Mouse (Mus musculus) 3T3-L1 (cell line): Measurements from ENCODE around the gene Sipa1l3.
A peak's percentile ranks its signal among the peaks of the same experiment; 100 is the strongest.

Experiments used
- DNase-seq: peaks from one replicate; pipeline ENCODE4 v3.0.0-alpha.2; 2015; ENCODE audit warnings: low read depth, low spot score

The Sipa1l3 gene

DNA sequence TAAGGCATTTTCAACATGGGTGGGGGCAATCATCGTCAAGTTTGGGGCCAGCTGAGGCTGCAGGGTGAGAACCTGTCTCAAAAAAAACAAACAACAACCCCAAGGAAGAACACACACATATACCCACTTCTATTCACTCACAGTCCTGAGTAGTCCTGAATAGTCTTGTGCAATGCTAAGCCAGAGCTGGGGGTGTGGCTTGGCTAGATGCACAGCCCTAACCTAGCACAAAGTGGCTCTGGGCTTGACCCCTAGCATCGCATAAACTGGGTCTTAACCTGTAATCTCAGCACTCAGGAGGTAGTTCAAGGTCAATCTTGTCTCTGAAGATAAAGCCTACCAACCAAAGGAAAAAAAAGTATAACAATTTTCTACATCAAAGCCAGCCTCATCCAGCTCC is 101.5 kb downstream of the Sipa1l3 start:
- DNase-seq, result peak; percentile 24

GRCm38 (mm10) chr7:29411838-29412580 is 106.4 kb downstream of the Sipa1l3 start:
- DNase-seq, result no peak

- DNase-seq, result no peak
These were observed 107.1 kb downstream of the Sipa1l3 start for GRCm38 (mm10) chr7:29411216-29411816.

GRCm38 (mm10) chr7:29410402-29410801 is 108.0 kb downstream of the Sipa1l3 start:
- DNase-seq, result no peak

DNA sequence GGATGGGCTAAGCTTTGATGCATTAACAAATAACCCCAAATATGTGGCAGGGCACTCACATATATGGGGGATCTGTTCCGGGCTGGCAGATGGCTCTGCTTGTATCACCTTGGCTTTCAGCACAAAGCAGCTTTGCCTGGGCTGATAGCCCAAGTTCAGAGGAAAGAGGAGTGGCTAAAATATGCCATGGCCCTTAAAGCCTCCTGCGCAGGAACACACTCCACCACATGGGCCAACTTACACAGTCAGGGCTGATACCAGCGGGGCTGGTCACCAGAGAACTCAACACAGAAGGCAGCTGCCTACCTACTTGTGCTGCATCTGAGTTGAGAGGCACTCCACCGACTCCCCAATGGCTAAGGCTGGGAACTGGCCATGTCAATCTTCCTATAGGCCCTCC is 111.6 kb downstream of the Sipa1l3 start:
- DNase-seq, result no peak

GRCm38 (mm10) chr7:29404126-29404525 is 114.3 kb downstream of the Sipa1l3 start:
- no peak for DNase-seq

DNA sequence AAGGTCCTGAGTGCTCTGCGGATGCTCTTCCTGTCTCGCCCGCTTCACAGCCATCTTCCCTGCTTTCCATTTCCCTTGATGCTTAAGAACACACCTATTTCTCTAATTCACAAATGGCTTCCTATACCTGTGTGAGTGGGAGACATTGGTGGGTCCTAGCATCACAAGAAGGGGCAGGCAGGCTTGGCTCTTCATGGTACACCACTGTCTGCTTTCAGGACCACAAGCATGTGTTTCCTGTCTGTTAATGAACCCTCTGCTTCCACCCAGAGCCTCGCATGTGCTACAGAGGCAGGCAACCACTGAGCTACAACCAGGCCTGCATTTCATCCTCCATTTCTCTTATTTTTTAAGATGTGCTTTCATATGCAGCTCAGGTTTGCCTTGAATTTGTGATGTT is 116.4 kb downstream of the Sipa1l3 start:
- DNase-seq, result no peak

- no peak for DNase-seq
These were observed 118.0 kb downstream of the Sipa1l3 start for GRCm38 (mm10) chr7:29400451-29400850.

GRCm38 (mm10) chr7:29399056-29399455 is 119.4 kb downstream of the Sipa1l3 start:
- DNase-seq, result no peak

- DNase-seq, result no peak
These were observed 121.0 kb downstream of the Sipa1l3 start for GRCm38 (mm10) chr7:29397486-29397885.

- DNase-seq, result no peak
These were observed 121.5 kb downstream of the Sipa1l3 start for GRCm38 (mm10) chr7:29396943-29397340.

DNA sequence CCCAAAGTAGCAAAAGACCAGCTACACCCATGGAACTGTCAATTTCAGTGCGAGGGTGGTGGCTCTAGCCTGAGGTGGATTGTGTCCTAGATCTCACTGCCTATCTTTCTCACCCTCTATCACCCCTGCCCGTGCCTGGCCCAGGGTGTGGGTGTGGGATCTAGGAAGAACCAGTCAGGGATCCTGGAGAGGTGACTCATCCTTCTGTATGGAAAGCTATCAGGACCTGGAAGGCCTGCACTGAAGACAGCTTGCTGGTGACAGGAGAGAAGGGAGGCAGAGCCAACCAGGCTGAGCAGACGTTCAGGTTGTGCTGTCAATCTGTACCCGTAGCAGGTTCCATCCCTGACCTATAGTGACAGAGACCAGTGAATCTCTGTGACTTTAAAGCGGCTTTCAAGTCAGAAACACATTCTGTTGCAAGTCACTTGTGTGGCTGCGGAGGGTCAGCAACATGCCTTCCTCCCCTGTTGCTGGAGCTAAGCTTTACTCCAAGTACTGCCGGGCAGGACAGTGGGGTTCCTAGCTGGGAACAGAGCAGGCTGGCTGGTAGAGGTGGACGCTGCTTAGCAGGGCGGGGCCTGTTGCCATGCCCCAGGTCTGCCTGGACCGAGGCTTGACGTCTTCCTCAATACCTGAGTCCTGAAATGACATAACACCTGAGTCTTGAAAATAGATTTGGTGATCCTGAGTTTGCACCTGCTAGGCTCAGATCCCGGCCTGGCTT is 122.1 kb downstream of the Sipa1l3 start:
- DNase-seq, result peak; percentile 25

DNA sequence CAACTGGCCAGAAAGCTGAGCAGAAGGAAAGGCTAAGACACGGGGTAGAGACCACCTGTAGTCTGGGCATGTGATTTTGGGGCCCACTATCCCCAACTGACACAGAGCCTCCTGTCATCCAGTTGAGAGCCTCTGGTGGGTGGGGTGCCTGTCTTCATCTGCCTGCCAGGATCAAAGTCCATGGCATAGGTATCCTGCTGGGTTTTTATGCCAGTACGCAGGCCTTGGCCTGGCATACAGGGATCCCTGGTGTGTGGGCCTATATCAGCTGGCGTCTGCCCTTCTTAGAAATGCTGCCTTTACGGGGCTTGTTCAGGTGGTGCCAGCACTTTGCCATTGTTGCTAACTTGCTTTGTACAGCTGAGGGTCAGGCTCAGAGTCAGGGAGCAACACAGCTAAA is 123.3 kb downstream of the Sipa1l3 start:
- DNase-seq, result no peak

DNA sequence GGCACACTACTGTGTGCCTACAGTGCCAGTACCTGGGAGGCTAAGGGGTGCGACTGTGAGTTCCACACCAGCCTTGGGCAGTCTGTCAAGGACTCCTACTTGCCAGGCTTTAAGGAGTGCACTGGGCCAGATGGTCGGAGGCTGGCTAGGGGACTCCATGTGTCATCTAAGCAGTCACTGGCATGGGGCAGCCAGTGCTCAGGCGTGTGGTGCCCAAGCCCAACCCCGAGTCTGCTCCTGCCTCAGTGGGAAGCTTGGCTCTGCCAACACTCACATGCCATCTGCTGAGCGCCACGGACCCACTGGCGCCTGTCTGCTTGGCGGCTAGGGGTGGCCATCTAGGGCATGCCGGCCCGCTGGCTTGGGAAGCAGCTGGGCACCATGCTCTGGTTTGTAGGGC is 125.1 kb downstream of the Sipa1l3 start:
- DNase-seq, result no peak

DNA sequence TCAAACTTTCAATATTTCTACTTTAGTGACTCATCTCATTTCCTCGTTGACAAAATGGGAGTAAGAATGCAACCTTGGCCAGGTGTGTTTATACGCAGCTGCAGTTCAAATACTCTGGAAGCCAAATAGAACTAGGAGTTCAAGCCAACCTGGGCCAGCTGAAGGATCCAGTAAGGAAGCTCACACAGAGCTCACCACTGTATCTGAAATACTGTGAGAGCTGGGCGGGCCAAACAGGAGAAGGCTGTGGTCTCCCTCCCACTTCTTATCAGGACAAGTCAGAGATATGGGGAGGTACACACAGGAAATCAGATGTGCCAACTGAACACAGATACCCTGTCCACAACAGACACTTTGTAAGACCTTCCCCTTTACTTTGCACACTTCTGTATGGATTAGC is 125.6 kb downstream of the Sipa1l3 start:
- DNase-seq, result no peak

- no peak for DNase-seq
These were observed 126.5 kb downstream of the Sipa1l3 start for GRCm38 (mm10) chr7:29391761-29392512.

DNA sequence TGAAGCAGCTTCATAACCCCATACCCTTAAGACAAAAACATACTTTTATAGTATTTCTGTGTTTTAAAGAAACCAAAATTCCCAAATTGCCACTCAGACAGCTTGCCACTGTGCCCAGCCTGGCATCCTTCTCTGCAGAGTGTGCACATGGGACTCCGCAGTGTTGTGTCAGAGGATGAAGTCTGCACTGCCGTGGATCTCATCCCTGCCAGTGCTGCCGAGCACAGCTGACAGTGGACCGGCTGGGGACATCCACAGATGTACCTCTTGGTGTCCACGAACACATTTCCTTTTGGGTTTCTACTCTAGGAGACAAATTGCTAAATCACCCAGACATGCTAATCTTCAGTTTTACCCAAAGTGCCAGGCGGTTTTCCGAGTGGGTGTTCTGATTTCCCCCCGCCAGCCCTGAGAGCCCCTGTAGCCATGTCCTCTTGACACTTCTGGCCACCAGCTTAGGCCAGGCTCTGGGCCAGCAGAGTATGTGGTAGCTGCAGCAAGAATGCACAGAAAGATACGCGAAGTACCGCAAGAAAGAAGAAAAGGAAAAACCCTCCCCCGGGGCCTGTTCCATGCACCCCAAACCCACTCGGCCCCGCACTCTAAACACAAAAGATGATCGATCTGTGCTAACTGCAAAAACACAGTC is 127.2 kb downstream of the Sipa1l3 start:
- no peak for DNase-seq

DNA sequence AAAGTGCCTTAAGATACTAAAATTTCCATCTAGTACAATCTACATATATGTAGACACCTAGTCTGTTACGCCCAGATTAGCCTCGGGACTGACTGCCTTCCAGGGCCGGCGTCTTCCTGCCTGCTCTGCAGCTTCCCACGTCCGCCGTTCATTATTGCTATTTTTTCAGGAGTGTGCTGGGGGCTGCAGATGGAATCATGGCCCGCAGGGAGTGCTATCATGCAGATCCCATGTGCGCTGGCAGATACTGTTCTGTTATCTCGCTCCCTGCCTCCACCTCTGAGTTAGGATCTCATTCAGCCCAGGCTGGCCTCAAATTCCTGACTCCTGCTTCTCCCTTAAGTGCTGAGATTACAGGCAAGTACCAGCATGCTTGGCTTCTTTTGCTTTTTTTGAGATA is 128.2 kb downstream of the Sipa1l3 start:
- DNase-seq, result no peak

DNA sequence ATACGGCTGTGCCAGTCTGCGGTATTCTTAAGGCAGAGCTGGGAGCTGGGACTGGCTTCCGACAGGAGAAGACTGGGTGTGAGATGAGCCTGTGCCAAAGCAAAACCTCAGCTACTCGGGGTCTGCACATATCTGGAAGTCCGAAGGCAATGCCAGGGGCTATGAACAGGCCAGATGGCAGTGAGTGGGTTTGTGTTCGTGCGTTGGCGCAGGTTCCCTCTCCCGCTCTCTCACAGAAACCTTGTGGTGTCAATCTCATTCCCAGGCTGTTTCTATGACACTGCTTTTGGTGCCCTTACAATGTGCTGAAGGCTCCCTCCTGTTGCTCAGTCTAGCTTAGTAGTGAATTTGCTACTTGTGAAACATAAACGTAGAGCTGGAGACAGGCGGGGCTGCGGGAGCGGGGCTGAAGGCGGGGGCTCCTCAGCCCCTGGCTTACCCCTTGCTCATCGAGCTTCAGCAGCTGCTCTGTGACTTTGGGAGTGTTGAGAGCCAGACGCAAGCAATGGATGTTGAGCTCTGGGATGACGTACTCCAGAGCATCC is 130.8 kb downstream of the Sipa1l3 start:
- no peak for DNase-seq

DNA sequence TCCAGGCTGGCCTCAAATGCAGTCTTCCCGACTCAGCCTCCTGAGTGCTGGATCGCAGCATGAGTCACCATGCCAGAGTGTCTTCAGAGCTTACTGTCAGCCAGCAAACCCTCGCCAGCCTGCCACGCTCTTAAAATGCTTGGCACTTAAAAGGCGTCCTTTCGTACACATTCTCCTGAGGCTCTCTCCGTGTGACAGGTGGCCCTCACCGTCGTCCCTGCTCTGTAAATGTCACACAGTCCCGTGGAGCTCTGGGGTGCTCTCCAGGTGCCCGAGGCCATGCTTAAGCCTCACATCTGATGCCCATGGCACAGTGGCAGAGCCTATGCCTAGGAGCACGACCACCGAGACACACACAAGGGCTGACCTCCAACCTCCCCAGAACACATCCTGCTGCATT is 132.1 kb downstream of the Sipa1l3 start:
- no peak for DNase-seq

GRCm38 (mm10) chr7:29385791-29386190 is 132.7 kb downstream of the Sipa1l3 start:
- DNase-seq, result no peak
